Mouse (Mus musculus): ENCODE data around the gene Mrps18b. TPM values are rescaled to one million over a fixed set of nuclear protein-coding genes. Genes with fewer than 3 reads are reported as not detected.
A peak's percentile ranks its signal among the peaks of the same experiment; 100 is the strongest.

The Mrps18b gene
- total RNA-seq, 2 experiments from 2014 or later = 40.5 to 46.8 TPM

DNA sequence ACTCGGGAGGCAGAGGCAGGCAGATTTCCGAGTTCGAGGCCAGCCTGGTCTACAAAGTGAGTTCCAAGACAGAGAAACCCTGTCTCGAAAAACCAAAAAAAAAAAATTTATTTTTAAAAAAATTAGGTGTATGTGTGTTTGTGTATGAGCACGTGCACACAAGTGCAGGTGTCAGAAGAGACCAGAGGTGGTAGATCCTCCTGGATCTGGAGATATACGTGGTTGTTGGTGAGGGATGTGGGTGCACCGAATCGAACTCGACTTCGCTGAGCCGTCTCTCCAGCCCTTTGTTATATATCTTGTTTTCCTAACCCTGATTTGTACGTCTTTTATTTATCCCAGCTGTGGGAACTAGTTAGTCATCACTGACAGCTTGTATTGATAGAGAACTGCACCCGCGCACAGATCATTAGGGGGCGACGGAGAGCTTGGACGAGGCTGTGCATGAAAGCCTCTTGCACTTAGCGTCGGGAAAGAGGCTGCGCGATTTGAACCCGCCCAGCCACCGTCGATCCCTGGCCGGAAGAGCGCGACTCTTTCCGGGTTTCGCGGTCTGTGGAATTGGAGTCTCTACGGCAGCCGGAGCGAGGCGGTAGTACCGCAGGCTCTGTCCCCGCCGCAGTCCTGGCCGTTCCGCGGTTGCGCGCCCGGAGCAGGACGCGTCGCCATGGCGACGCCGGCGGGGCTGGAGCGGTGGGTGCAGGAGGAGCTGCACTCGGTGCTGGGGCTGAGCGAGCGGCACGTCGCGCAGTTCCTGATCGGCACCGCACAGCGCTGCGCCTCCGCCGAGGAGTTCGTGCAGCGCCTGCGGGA, 36.7 kb downstream of the Mrps18b start, which contains the start of gene Dhx16:
Dhx16 (plus strand) TSS at position 575 of the 813 bp plus-strand sequence.
- DNase-seq (ENCODE audit: low spot score in 2 of 2) = peak; percentile 85 to 96

DNA sequence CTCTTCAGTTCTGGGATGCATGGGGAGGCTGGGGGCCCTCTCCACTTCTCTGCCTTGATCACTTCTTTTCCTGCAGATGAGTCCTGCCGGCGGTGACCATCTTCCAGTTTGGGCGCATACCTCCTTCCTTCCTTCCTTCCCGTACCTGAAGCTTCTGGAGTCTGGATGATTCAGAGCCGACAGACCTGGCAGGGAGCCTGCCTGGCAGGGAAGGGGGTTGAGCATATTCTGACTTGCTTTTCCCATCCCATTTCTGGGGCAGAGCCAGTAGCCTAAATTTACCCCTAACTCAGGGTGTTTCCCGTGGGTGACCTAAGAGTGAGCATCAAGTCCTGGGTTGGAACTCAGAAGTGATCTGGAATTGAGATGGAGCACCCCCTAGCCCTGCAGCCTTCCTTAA, 41.5 kb downstream of the Mrps18b start:
- DNase-seq (ENCODE audit: low spot score in 2 of 2) = no peak

DNA sequence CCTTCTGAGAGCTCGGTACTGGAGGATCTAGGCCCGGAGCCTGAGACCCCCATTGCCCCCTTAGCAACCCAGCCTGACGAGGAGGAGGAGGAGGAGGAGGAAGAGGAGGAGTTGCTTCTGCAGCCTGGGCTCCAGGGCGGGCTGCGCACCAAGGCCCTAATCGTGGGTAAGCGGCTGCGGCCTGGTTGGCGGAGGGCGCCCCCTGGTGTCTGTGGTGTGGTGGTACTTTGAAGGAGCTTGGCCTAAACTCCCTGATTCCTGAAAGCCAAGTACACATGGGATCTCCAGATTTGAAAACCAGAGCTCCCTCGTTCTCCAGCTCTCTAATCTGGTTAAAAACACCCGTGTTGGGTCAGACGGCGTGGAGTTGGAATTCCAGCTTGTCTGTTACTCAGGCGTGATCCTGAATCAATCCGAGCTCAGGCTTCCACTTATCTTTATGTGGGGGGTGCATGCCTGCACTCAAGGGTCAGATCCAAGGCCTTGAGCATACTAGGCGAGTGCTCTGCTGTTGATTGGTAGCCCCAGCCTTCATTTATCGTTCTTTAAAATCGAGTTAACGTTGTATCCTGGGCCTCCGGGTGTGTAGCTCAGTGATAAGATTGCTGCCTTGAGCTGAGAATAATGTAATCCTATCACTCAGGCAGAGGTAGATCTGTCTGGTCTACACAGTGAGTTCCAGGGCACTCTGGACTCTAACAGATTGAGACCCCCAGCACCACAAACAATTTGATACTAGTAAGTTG, 42.2 kb downstream of the Mrps18b start:
- peak; percentile 92 for DNase-seq (ENCODE audit: low spot score in 2 of 2)

- no peak for DNase-seq (ENCODE audit: low spot score in 2 of 2)
These were observed 45.1 kb downstream of the Mrps18b start for GRCm38 (mm10) chr17:35870884-35871696.

DNA sequence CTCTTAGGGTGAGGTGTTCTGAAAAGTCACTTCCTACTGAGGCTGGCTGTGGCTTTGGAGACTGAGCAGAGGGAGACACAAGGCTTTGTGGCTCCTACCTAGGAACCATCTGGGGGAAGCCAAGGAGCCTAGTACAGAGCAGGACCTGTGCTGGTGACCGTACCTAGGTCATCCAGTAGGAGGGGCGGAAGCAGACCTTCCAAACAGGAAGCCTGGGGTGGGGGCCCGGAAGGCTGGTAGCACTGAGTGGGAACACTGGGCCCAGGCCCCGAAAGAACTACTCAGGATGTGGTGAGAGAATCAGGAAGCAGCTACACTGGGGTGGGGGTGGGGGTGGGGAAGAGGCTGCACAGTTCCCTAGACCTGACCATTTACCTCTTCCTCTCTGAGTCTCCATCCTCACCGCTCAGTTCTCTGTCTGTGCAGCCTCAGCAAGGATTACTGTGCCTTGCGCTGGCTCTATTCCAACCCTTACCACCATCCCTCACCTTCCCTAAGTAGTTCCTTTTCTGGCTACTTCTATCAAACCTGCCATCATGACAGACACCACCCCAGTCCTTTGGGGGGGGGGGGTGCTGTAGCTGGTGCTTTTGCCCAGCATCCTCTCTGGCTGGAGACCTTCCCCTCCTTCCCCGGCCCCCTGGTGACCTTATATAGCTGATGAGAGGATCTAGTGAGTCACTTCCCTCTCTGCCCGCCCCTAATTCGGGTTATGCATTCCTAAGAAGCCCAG, 45.9 kb downstream of the Mrps18b start:
- DNase-seq (ENCODE audit: low spot score in 2 of 2) = peak in 1 of 2 experiments; percentile 54

- no peak for DNase-seq (ENCODE audit: low spot score in 2 of 2)
These were observed 46.7 kb downstream of the Mrps18b start for GRCm38 (mm10) chr17:35869346-35870067.

GRCm38 (mm10) chr17:35868961-35869345, 47.2 kb downstream of the Mrps18b start:
- DNase-seq (ENCODE audit: low spot score in 2 of 2) = no peak

GRCm38 (mm10) chr17:35868165-35868820, 47.9 kb downstream of the Mrps18b start:
- no peak for DNase-seq (ENCODE audit: low spot score in 2 of 2)

DNA sequence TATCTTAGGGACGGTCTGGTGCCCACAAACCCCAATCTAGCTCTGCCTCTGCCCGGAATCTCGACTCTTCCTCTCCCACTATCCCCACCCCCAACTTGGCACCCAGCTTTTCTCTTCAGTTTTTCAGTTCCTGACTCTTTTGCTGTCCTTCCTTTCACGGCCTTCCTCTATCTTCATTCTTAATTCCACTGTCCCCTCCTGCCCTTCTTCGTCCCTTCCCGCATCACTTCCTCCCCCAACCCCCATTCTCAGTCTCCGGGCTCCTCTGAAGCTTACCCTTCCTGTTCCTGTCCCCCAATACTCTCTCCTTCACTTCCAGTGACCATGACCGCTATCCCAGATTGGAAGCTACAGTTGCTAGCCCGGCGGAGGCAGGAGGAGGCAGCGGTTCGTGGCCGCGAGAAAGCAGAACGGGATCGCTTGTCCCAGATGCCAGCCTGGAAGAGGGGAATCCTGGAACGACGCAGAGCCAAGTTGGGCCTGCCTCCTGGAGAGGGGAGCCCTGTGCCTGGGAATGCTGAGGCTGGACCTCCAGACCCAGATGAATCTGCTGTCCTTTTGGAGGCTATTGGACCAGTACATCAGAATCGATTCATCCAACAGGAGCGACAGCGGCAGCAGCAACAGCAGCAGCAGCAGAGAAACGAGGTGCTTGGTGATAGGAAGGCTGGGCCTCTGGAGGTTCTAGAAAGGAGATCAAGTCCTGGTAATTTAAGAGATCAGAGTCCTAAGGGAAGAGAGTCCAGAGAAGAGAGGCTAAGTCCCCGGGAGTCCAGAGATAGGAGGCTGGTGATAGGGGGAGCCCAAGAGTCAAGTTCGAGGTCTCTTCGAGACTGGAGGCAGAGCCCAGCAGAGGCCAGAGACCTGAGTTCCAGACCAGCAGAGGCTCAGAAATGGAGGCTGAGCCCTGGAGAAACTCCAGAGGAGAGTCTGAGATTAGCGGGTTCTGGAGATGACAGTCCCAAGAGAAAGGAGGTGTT, 49.0 kb downstream of the Mrps18b start:
- peak in 1 of 2 experiments; percentile 40 for DNase-seq (ENCODE audit: low spot score in 2 of 2)

- peak; percentile 54 to 81 for DNase-seq (ENCODE audit: low spot score in 2 of 2)
These were observed 49.8 kb downstream of the Mrps18b start for GRCm38 (mm10) chr17:35866281-35866831.

DNA sequence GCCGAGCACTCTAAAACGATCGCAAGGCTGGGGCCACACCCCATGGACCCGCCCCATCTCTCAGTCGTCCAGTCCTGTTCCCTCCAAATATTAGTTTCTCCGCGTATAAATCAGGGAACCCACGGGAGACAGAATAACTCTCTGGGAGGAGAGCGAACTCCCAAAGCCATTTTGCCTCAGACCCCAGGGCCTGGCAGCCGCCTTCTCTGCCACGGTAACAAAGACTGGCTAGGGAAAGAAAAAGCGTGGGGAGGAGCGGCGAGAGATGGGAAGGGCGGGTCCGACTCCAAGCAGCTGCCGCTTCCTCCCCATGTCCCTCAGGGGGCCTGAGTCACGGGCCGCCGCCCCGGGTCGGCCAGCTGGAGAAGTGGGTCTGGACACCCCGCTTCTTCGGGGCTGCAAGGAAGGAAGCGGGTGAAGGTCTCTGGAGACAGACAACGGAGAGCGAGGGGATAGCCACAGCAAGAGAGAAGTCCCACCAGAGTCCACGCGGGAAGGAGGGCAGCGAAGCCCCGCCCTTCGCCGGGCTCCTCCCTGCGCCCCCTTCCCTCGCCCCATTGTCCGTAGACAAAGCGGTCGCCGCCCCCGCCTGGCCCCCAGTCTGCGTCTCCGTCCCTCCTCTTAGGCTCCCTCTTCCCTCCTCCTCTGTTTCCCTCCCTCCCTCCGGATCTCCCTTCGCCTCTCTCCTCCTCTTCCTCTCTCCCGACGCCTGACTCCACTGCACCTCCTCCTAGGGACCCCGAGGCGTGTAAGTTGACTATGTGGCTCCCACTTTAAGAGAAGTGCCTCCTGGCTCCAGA, 50.5 kb downstream of the Mrps18b start, which contains the start of gene Ppp1r18:
Ppp1r18 (plus strand) TSS at position 113 of the 800 bp plus-strand sequence.
- DNase-seq (ENCODE audit: low spot score in 2 of 2) = peak; percentile 82 to 89

- no peak for DNase-seq (ENCODE audit: low spot score in 2 of 2)
These were observed 51.3 kb downstream of the Mrps18b start for GRCm38 (mm10) chr17:35864832-35865353.

DNA sequence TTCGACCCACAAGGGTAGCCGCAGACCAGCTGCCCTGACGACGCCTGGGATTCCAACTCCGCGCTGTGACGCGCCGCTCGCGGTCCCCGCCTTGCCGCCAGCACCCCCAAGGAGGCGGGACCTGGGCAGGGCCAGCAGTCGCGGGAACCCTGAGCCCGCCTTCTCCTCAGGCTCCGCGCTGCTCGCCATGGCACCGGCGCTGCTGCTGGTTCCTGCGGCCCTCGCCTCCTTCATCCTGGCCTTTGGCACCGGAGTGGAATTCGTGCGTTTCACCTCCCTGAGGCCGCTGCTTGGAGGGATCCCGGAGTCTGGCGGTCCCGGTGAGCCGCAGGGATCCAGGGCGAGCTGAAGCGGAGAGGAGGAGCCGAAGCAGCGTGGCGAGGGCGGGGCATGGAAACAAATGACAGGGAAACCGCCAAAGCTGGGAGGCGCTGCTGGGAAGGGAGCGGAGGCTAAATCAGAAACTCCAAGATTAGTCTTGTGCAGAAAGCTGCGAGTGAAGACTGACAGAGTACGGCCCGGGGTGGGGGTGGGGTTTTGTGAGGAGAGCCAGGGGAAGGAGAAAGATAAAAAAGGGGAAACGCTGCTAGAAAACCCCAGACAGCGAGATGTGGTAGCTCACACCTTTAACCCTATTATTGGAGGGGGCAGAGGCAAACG, 54.9 kb downstream of the Mrps18b start, which contains the start of gene Nrm:
Nrm (plus strand) TSS at position 121 of the 660 bp plus-strand sequence.
- DNase-seq (ENCODE audit: low spot score in 2 of 2) = peak; percentile 79 to 92

DNA sequence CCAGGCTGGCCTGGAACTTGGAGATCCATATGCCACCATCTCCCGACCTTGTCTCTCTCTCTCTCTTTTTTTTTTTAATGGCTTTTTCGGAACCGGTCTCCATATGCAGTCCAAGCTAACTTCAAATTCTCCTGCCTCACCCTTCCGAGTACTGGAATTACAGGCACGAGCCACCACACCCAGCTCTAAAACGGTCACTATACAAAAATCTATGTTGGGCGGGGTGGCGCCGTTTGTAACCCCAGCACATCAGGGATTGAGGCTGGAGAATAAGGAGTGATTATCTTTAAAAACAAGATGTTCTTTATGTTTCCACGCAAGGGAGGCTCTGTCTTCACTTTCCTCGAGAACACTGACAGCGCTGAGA, 55.4 kb downstream of the Mrps18b start:
- DNase-seq (ENCODE audit: low spot score in 2 of 2) = no peak

Data from gastrocnemius, postnatal 4 days (tissue).